Mouse (Mus musculus) limb, embryonic 14.5 days (tissue): ENCODE measurements around the gene Shroom3. TPM values are rescaled to one million over a fixed set of nuclear protein-coding genes. Genes with fewer than 3 reads are reported as not detected.

ENCODE experiments used
- ATAC-seq: fragments of 200-750 bp; cut with Nextera tagmentation; 2 replicates; pipeline ENCODE4 v1.8.0; 2017; ENCODE audit warnings: low read depth, moderate number of reproducible peaks, moderate TSS enrichment; ENCODE audit not compliant: low FRiP score
- DNase-seq: peaks from one replicate; pipeline ENCODE4 v3.0.0-alpha.2; 2015; ENCODE audit warnings: low spot score
- H3K27ac ChIP-seq: fragments of 300-500 bp; sonication (generic); replicated peaks from 2 replicates; pipeline ENCODE4 v1.5.1; 2014; ENCODE audit warnings: low read depth, mild to moderate bottlenecking, low read length, moderate library complexity, mixed read lengths
- H3K27me3 ChIP-seq: fragments of 300-500 bp; sonication (generic); 2 replicates; pipeline ENCODE4 v1.6.1; 2014; ENCODE audit warnings: low read length, mixed read lengths; ENCODE audit not compliant: control insufficient read depth, insufficient read depth
- H3K36me3 ChIP-seq: fragments of 300-500 bp; sonication (generic); 2 replicates; pipeline ENCODE4 v1.6.1; 2014; ENCODE audit warnings: mild to moderate bottlenecking, low read length, moderate library complexity, mixed read lengths; ENCODE audit not compliant: control insufficient read depth, insufficient read depth
- H3K4me1 ChIP-seq: fragments of 300-500 bp; sonication (generic); 2 replicates; pipeline ENCODE4 v1.6.1; 2014; ENCODE audit warnings: antibody characterized with exemption, low read length, mixed read lengths; ENCODE audit not compliant: control insufficient read depth, insufficient read depth
- H3K4me2 ChIP-seq: fragments of 300-500 bp; sonication (generic); replicated peaks from 2 replicates; pipeline ENCODE4 v1.6.1; 2014; ENCODE audit warnings: low read depth, mild to moderate bottlenecking, low read length, moderate library complexity; ENCODE audit not compliant: severe bottlenecking
- H3K4me3 ChIP-seq: fragments of 300-500 bp; sonication (generic); replicated peaks from 2 replicates; pipeline ENCODE4 v1.5.1; 2014; ENCODE audit warnings: low read length
- H3K9ac ChIP-seq: fragments of 300-500 bp; sonication (generic); 2 replicates; pipeline ENCODE4 v1.6.1; 2014; ENCODE audit warnings: mild to moderate bottlenecking, low read depth, low read length, moderate library complexity; ENCODE audit not compliant: severe bottlenecking
- H3K9me3 ChIP-seq: fragments of 300-500 bp; sonication (generic); 2 replicates; pipeline ENCODE4 v1.6.1; 2016; ENCODE audit warnings: low read length; ENCODE audit not compliant: control insufficient read depth
- POLR2A ChIP-seq: fragments of 200-500 bp; IDR thresholded peaks from 2 replicates; pipeline ENCODE4 v1.8.0; 2012; ENCODE audit warnings: inconsistent platforms, mild to moderate bottlenecking, moderate library complexity, borderline replicate concordance; ENCODE audit not compliant: insufficient read depth, insufficient read length; ENCODE audit errors: extremely low read depth
- WGBS: fragments of 180-500 bp; shearing (Covaris S2); extraction: QIAGEN DNeasy Blood & Tissue Kit; methylation state at CpG from one replicate; pipeline ENCODE4 v1.1.7; 2014; 5-methylcytosine and 5-hydroxymethylcytosine counted together
- polyA plus RNA-seq, 2 experiments: library from polyadenylated mRNA; depleted of rRNA in 1 of 2; stranded (reverse) in 1 of 2; unstranded in 1 of 2; fragments of >200 nt; fragmentation: Nextera tagmentation in 1 of 2; extraction: Ambion mirVana in 1 of 2; gene quantifications; 2 replicates each; pipeline versions ENCODE4 v1.2.1 to v1.2.3; 2012 to 2014

Gene Shroom3
- polyA plus RNA-seq, 2 experiments: 3.5 to 8.1 TPM

- no peak for TF ChIP-seq POLR2A
- Histone ChIP-seq H3K4me3 (no peak overlapping the region), H3K27ac (no peak overlapping the region; the same call in 1 of the 2 replicates), H3K4me2 (no peak overlapping the region), H3K9me3 (no peaks in the 10 kb centered on the region), H3K4me1 (0 out of 2 replicates have a peak, but pooled peaks cover 2% of the 10 kb centered on the region), H3K27me3 (no peaks in the 10 kb centered on the region), H3K9ac (no peak overlapping the region), H3K36me3 (peaks cover 9% of the 10 kb centered on the region; the same call in 1 of the 2 replicates)
- DNase-seq (no peak), ATAC-seq (no peak)
- 69% methylated on average over 2 of the region's 2 CpGs for WGBS
Observed at GRCm38 (mm10) chr5:92969926-92970325, 286.7 kb downstream of the Shroom3 start.

GRCm38 (mm10) chr5:92970480-92970879 lies 287.2 kb downstream of the Shroom3 start:
- H3K9ac ChIP-seq: no peak overlapping the region
- H3K4me2 ChIP-seq: no peak overlapping the region
- ATAC-seq: no peak
- no peak for TF ChIP-seq POLR2A
- no peak overlapping the region for H3K27ac ChIP-seq
- no peaks in the 10 kb centered on the region for H3K9me3 ChIP-seq
- 0 out of 2 replicates have a peak, but pooled peaks cover 2% of the 10 kb centered on the region for H3K4me1 ChIP-seq
- H3K4me3 ChIP-seq: no peak overlapping the region
- 22% methylated on average over 7 of the region's 7 CpGs for WGBS
- H3K36me3 ChIP-seq: peaks cover 5% of the 10 kb centered on the region; the same call in 1 of the 2 replicates
- peak; percentile 68 for DNase-seq
- no peaks in the 10 kb centered on the region for H3K27me3 ChIP-seq

- no peak for ATAC-seq
- H3K9me3 ChIP-seq: no peaks in the 10 kb centered on the region
- DNase-seq: no peak
- H3K36me3 ChIP-seq: no peaks in the 10 kb centered on the region
- 86% methylated on average over 6 of the region's 6 CpGs for WGBS
- H3K4me3 ChIP-seq: no peak overlapping the region
- TF ChIP-seq POLR2A: no peak
- no peaks in the 10 kb centered on the region for H3K4me1 ChIP-seq
- no peaks in the 10 kb centered on the region for H3K27me3 ChIP-seq
- H3K4me2 ChIP-seq: no peak overlapping the region
- H3K27ac ChIP-seq: no peak overlapping the region
- no peak overlapping the region for H3K9ac ChIP-seq
Observed at GRCm38 (mm10) chr5:92980393-92980792, 297.2 kb downstream of the Shroom3 start.

GRCm38 (mm10) chr5:92980862-92981261 lies 297.6 kb downstream of the Shroom3 start:
- no peak for TF ChIP-seq POLR2A
- no peaks in the 10 kb centered on the region for H3K9me3 ChIP-seq
- H3K9ac ChIP-seq: no peak overlapping the region
- ATAC-seq: no peak
- no peaks in the 10 kb centered on the region for H3K27me3 ChIP-seq
- DNase-seq: no peak
- H3K4me3 ChIP-seq: no peak overlapping the region
- no peak overlapping the region for H3K27ac ChIP-seq
- no peaks in the 10 kb centered on the region for H3K4me1 ChIP-seq
- H3K4me2 ChIP-seq: no peak overlapping the region
- H3K36me3 ChIP-seq: no peaks in the 10 kb centered on the region
- WGBS: 79% methylated on average over 2 of the region's 2 CpGs

GRCm38 (mm10) chr5:92982673-92983072 lies 299.4 kb downstream of the Shroom3 start:
- Histone ChIP-seq H3K27ac (no peak overlapping the region), H3K9ac (no peak overlapping the region)

GRCm38 (mm10) chr5:92983942-92984341 lies 300.7 kb downstream of the Shroom3 start:
- no peaks in the 10 kb centered on the region for H3K9me3 ChIP-seq
- 37% methylated on average over 2 of the region's 2 CpGs for WGBS
- H3K27me3 ChIP-seq: no peaks in the 10 kb centered on the region
- TF ChIP-seq POLR2A: no peak
- no peak for DNase-seq
- H3K9ac ChIP-seq: no peak overlapping the region
- H3K4me2 ChIP-seq: no peak overlapping the region
- H3K4me3 ChIP-seq: no peak overlapping the region
- H3K36me3 ChIP-seq: no peaks in the 10 kb centered on the region
- H3K27ac ChIP-seq: no peak overlapping the region
- H3K4me1 ChIP-seq: peaks cover 14% of the 10 kb centered on the region
- ATAC-seq: no peak

More at GRCm38 (mm10) chr5:92982673-92983072, 299.4 kb downstream of the Shroom3 start:
- H3K4me2 ChIP-seq: no peak overlapping the region
- H3K4me1 ChIP-seq: 0 out of 2 replicates have a peak, but pooled peaks cover 3% of the 10 kb centered on the region
- H3K4me3 ChIP-seq: no peak overlapping the region
- no peaks in the 10 kb centered on the region for H3K27me3 ChIP-seq
- no peaks in the 10 kb centered on the region for H3K9me3 ChIP-seq
- H3K36me3 ChIP-seq: no peaks in the 10 kb centered on the region
- TF ChIP-seq POLR2A: no peak
- no peak for ATAC-seq
- DNase-seq: no peak
